Mouse (Mus musculus): Measurements from ENCODE around the gene Miga1.

- TF ChIP-seq CTCF (IDR thresholded peaks at IDR 0.05; ENCODE audit: borderline replicate concordance, insufficient read depth, low read length) (no peak), POLR2A (IDR thresholded peaks at IDR 0.05; ENCODE audit: low read depth, low read length) (no peak)
Observed at GRCm38 (mm10) chr3:152231333-152232100, 108.7 kb downstream of the Miga1 start.

All from embryonic fibroblast, embryonic 13.5 days (primary cell).